11 mouse cellular contexts compared by ENCODE assay signal in the genomic region with DNA sequence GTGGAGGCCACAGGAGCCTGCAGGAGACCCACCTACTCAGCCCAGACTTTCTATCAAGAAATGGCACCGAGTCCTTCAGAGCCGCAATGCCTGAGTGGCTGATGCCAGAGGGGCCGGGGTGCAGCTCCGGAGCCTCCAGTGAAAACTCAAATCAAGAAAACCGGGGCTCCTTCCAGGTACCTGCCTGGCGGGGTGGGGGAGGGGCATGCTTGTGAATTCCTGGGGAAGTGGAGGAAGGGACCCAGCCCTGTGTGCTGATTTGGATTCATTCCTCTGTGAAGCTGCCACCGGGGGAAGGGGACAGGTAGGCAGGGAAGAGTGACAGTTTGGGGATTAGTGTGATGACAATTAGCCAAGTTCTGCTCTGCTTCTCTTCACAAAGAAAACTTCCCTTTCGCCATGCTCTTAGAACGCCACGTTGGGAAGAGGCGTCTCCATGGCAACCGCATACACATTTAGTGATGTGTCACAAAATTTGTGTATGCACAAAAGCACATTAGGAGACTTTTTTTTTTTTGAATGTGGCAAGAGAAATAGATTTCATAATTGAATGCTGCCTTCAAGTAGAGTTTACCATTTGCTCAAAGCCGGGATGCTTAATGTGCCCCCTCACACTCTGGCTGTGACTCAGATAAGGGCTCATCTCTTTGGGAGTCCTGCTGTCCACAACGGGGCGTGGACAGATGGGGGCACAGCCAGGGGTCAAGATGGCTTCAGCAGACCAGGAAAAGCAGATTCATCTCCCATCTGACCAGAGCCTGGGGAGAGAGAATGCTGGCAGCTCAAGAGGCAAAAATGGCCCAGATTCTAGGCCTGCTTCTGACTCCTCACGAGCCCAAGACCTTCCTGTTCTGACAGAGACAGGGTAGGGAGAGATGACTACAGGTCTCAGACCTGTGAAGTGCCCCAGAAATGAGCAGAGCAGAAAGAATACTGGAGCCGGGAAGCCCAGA. TPM values are rescaled to one million over a fixed set of nuclear protein-coding genes. Genes with fewer than 3 reads are reported as not detected.
DNase-seq lines count a peak whose midpoint lies in the region; ATAC-seq lines count a peak whose summit lies in the region.
"Had no signal": no experiment of that assay in that cellular context is flagged by ENCODE, and none has a peak within 500 bp of the region (broad histone marks: within the 10 kb centered on the region; RNA-seq: fewer than 3 reads in every experiment).

No protein-coding gene starts in this region.

- H3K4me2 ChIP-seq in forebrain, embryonic 14.5 days (ENCODE audit: low read length), result no peak overlapping the region

- peaks cover 10% of the 10 kb centered on the region for H3K4me1 ChIP-seq in forebrain, embryonic 14.5 days (ENCODE audit: control insufficient read depth, insufficient read depth, low read length)

- H3K9ac ChIP-seq in forebrain, embryonic 14.5 days (ENCODE audit: low read length), result peak overlapping the region; percentile 25; the same call in 1 of the 2 replicates
- H3K9ac ChIP-seq: liver, postnatal 0 days had no signal

- H3K27me3 ChIP-seq in forebrain, embryonic 14.5 days (replicated peaks; ENCODE audit: control insufficient read depth, insufficient read depth, low read length), result no peaks in the 10 kb centered on the region

- no peak for DNase-seq in frontal cortex, postnatal 25 days (ENCODE audit: low spot score in 2 of 2)
- peak; percentile 49 for DNase-seq in Muller cell, postnatal 12 days (ENCODE audit: inconsistent ontology term)
- DNase-seq in forebrain, embryonic 14.5 days (ENCODE audit: low spot score), result peak; percentile 74
- peak; percentile 65 for DNase-seq in left cerebral cortex, postnatal 4 days
- no peak for DNase-seq in ovary, postnatal 36 days (ENCODE audit: low spot score)
- no peak for DNase-seq in ovary, postnatal 10 days (ENCODE audit: low spot score)
- no peak for DNase-seq in spleen, postnatal 36 days (ENCODE audit: low spot score in 2 of 2)
- DNase-seq: heart, adult 18-20 months; liver, postnatal 0 days had no signal

- intact Hi-C loops in left cerebral cortex, postnatal 4 days (cut with DNase I), result no loop called here

- WGBS in forebrain, embryonic 14.5 days, result 36% methylated on average over 17 of the region's 17 CpGs

- no peaks in the 10 kb centered on the region for H3K36me3 ChIP-seq in forebrain, embryonic 14.5 days (ENCODE audit: control insufficient read depth, insufficient read depth, low read length)

- no peak overlapping the region for H3K4me3 ChIP-seq in forebrain, embryonic 14.5 days (ENCODE audit: low read depth, low read length)

- no peaks in the 10 kb centered on the region for H3K9me3 ChIP-seq in forebrain, embryonic 14.5 days (replicated peaks; ENCODE audit: control insufficient read depth, low read length)

- peak; percentile 38; the same call in 1 of the 2 replicates for ATAC-seq in frontal cortex, adult (ENCODE audit: low TSS enrichment)
- no peak for ATAC-seq in forebrain, embryonic 14.5 days
- ATAC-seq: CD4-positive, CD25-positive, alpha-beta regulatory T cell, adult 4 months; liver, postnatal 0 days had no signal

- no peak overlapping the region for H3K27ac ChIP-seq in forebrain, embryonic 14.5 days (ENCODE audit: low read depth, low read length)

RNA-seq across cellular contexts. Expression of a gene that starts 26.3 kb away (rescaled TPM):
- 1.5 and 1.9 TPM in 2 replicates for polyA plus RNA-seq in forebrain, embryonic 14.5 days (2014; fragmentation: Nextera tagmentation; extraction: Ambion mirVana)
- total RNA-seq in left cerebral cortex, postnatal 4 days (2021), result 10 to 100 TPM; 12.2 to 13.7 TPM

Comparison
In these comparisons a context has a peak if more than half of its experiments do, and no peak if none do; other contexts are left out.
1. DNase-seq: peak in Muller cell, postnatal 12 days (single experiment), forebrain, embryonic 14.5 days (single experiment) and left cerebral cortex, postnatal 4 days (single experiment); none in frontal cortex, postnatal 25 days (0 of 2), ovary, postnatal 36 days (single experiment), ovary, postnatal 10 days (single experiment) and spleen, postnatal 36 days (0 of 2).